Mouse (Mus musculus) midbrain, embryonic 11.5 days (tissue): ENCODE measurements around the gene Wnk2. TPM values are rescaled to one million over a fixed set of nuclear protein-coding genes. Genes with fewer than 3 reads are reported as not detected.

Source experiments
- ATAC-seq: fragments of 200-750 bp; cut with Nextera tagmentation; 2 replicates; pipeline ENCODE4 v1.8.0; 2017; ENCODE audit warnings: moderate TSS enrichment, moderate library complexity; ENCODE audit not compliant: low FRiP score
- DNase-seq: peaks from one replicate; pipeline ENCODE4 v3.0.0; 2015; ENCODE audit warnings: low spot score; ENCODE audit errors: missing footprints
- H3K27ac ChIP-seq: fragments of 300-500 bp; sonication (generic); 2 replicates; pipeline ENCODE4 v1.5.1; 2014; ENCODE audit warnings: low read depth, low read length
- H3K27me3 ChIP-seq: fragments of 300-500 bp; sonication (generic); 2 replicates; pipeline ENCODE4 v1.6.1; 2014; ENCODE audit warnings: mild to moderate bottlenecking, low read length, moderate library complexity, mixed read lengths; ENCODE audit not compliant: control insufficient read depth, insufficient read depth
- H3K36me3 ChIP-seq: fragments of 300-500 bp; sonication (generic); 2 replicates; pipeline ENCODE4 v1.6.1; 2014; ENCODE audit warnings: mild to moderate bottlenecking, low read length, moderate library complexity, mixed read lengths; ENCODE audit not compliant: control insufficient read depth, insufficient read depth
- H3K4me1 ChIP-seq: fragments of 300-500 bp; sonication (generic); 2 replicates; pipeline ENCODE4 v1.6.1; 2014; ENCODE audit warnings: low read length; ENCODE audit not compliant: control insufficient read depth, insufficient read depth
- H3K4me2 ChIP-seq: fragments of 300-500 bp; sonication (generic); 2 replicates; pipeline ENCODE4 v1.6.1; 2014; ENCODE audit warnings: mild to moderate bottlenecking, moderate library complexity
- H3K4me3 ChIP-seq: fragments of 300-500 bp; sonication (generic); 2 replicates; pipeline ENCODE4 v1.5.1; 2014; ENCODE audit warnings: low read depth, low read length
- H3K9ac ChIP-seq: fragments of 300-500 bp; sonication (generic); 2 replicates; pipeline ENCODE4 v1.6.1; 2014; ENCODE audit warnings: low read length
- H3K9me3 ChIP-seq: fragments of 300-500 bp; sonication (generic); 2 replicates; pipeline ENCODE4 v1.6.1; 2016; ENCODE audit warnings: low read length; ENCODE audit not compliant: control insufficient read depth
- WGBS: fragments of 180-500 bp; shearing (Covaris S2); extraction: QIAGEN DNeasy Blood & Tissue Kit; methylation state at CpG from one replicate; pipeline ENCODE4 v1.1.7; 2014; 5-methylcytosine and 5-hydroxymethylcytosine counted together
- polyA plus RNA-seq: library from polyadenylated mRNA; unstranded; fragments of >200 nt; fragmentation: Nextera tagmentation; extraction: Ambion mirVana; gene quantifications from 2 replicates; pipeline ENCODE4 v1.2.1, GENCODE M21; 2014

Gene Wnk2
- polyA plus RNA-seq, 1 experiment from 2014 or later: 7.8 TPM

- ATAC-seq: no peak
- WGBS: 72% methylated on average over 4 of the region's 4 CpGs
- H3K9ac ChIP-seq: no peak overlapping the region
Observed at GRCm38 (mm10) chr13:49114116-49114515, 33.7 kb downstream of the Wnk2 start.

GRCm38 (mm10) chr13:49113345-49113744 lies 34.5 kb downstream of the Wnk2 start:
- Histone ChIP-seq H3K4me3 (no peak overlapping the region), H3K4me2 (no peak overlapping the region), H3K9ac (no peak overlapping the region), H3K4me1 (no peaks in the 10 kb centered on the region), H3K9me3 (no peaks in the 10 kb centered on the region), H3K27me3 (no peaks in the 10 kb centered on the region), H3K27ac (no peak overlapping the region), H3K36me3 (no peaks in the 10 kb centered on the region)
- no peak for DNase-seq
- WGBS: 74% methylated on average over 4 of the region's 4 CpGs
- no peak for ATAC-seq

More at GRCm38 (mm10) chr13:49114116-49114515, 33.7 kb downstream of the Wnk2 start:
- DNase-seq: peak; percentile 60
- Histone ChIP-seq H3K4me3 (no peak overlapping the region), H3K27me3 (no peaks in the 10 kb centered on the region), H3K4me2 (no peak overlapping the region), H3K4me1 (no peaks in the 10 kb centered on the region), H3K36me3 (no peaks in the 10 kb centered on the region), H3K27ac (no peak overlapping the region), H3K9me3 (no peaks in the 10 kb centered on the region)

- H3K36me3 ChIP-seq: no peaks in the 10 kb centered on the region
- ATAC-seq (no peak), DNase-seq (no peak)
- 85% methylated on average over 8 of the region's 8 CpGs for whole genome bisulfite sequencing
- no peak overlapping the region for H3K4me3 ChIP-seq
- H3K4me2 ChIP-seq: no peak overlapping the region
- H3K27me3 ChIP-seq: no peaks in the 10 kb centered on the region
- no peak overlapping the region for H3K27ac ChIP-seq
- H3K4me1 ChIP-seq: no peaks in the 10 kb centered on the region
- H3K9me3 ChIP-seq: no peaks in the 10 kb centered on the region
- no peak overlapping the region for H3K9ac ChIP-seq
Observed at GRCm38 (mm10) chr13:49112652-49113051, 35.2 kb downstream of the Wnk2 start.

DNA sequence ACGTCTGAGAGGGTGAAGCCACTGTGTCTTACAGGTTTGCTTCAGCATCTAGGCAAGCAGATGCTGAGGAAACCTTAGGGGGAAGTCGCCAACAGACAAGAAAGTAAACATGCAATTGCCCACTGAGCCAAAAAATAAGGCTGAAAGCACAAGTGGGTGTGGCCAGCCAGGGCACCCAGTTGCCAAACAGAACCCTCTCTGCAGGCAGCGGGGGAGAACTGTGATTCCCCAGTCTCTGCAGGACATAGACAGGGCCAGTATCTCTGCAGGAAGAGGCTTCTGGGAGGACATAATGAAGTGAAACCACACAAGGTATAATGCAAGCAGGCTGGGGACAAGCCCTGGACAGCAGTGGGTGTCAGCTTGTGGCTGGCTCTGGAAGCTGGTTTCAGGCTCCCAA lies 38.1 kb downstream of the Wnk2 start:
- ATAC-seq (no peak), DNase-seq (no peak)
- Histone ChIP-seq H3K27ac (no peak overlapping the region), H3K4me2 (no peak overlapping the region), H3K9ac (no peak overlapping the region), H3K27me3 (no peaks in the 10 kb centered on the region), H3K36me3 (no peaks in the 10 kb centered on the region), H3K4me1 (no peaks in the 10 kb centered on the region), H3K4me3 (no peak overlapping the region), H3K9me3 (no peaks in the 10 kb centered on the region)
- WGBS: 74% methylated on average over 3 of the region's 3 CpGs

- Histone ChIP-seq H3K4me2 (no peak overlapping the region), H3K27ac (no peak overlapping the region), H3K27me3 (no peaks in the 10 kb centered on the region), H3K9me3 (no peaks in the 10 kb centered on the region), H3K9ac (no peak overlapping the region), H3K4me3 (no peak overlapping the region), H3K36me3 (no peaks in the 10 kb centered on the region), H3K4me1 (no peaks in the 10 kb centered on the region)
- 87% methylated on average over 8 of the region's 8 CpGs for WGBS
- ATAC-seq (no peak), DNase-seq (no peak)
Observed at GRCm38 (mm10) chr13:49108119-49108846, 39.5 kb downstream of the Wnk2 start.

DNA sequence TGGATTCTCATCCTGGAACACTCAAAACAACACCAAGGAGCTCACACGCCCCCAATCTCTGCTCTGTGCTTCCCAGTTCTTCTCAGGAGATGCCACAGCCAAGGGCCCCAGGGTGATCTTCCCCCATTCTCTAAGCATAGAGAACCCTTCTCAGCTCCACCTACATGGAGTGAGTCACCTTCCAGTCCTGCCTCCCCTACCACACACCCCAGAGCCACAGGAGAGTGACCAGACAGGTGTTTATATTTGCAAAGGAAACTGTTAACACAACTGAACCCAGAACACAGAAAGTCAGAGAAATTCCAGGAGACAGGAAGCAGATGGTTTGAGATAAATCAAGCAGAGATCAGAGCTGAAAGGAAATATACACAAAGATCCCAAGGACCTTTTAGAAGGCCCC lies 43.9 kb downstream of the Wnk2 start:
- Histone ChIP-seq H3K4me2 (no peak overlapping the region), H3K27ac (no peak overlapping the region), H3K9me3 (no peaks in the 10 kb centered on the region), H3K27me3 (no peaks in the 10 kb centered on the region), H3K9ac (no peak overlapping the region), H3K4me1 (no peaks in the 10 kb centered on the region), H3K4me3 (no peak overlapping the region), H3K36me3 (no peaks in the 10 kb centered on the region)
- DNase-seq: no peak
- WGBS: 82% methylated on average over 1 of the region's 1 CpGs
- ATAC-seq: no peak

DNA sequence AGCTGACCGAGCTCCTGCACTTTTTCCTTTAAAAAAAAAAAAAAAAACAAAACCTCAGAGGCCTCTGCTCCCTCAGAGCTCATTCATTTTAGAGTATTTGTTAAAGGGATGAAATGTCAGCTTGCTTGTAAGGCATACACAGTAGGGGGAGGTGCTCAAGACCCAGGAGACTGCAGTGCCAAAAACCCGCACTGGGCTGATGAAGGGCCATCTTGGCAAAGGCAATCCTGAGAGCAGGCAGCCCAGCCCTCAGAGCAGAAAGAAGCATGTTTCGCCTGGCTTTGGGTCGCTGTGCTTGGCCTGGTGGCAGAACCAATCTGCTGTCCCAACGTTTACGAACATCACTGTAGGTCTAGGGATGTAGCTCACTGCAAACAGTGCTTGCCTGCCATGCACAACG lies 44.6 kb downstream of the Wnk2 start:
- Histone ChIP-seq H3K9ac (no peak overlapping the region), H3K4me3 (no peak overlapping the region), H3K4me2 (no peak overlapping the region), H3K4me1 (no peaks in the 10 kb centered on the region), H3K9me3 (no peaks in the 10 kb centered on the region), H3K36me3 (no peaks in the 10 kb centered on the region), H3K27me3 (no peaks in the 10 kb centered on the region), H3K27ac (no peak overlapping the region)
- DNase-seq (no peak), ATAC-seq (no peak)
- 81% methylated on average over 7 of the region's 7 CpGs for WGBS

DNA sequence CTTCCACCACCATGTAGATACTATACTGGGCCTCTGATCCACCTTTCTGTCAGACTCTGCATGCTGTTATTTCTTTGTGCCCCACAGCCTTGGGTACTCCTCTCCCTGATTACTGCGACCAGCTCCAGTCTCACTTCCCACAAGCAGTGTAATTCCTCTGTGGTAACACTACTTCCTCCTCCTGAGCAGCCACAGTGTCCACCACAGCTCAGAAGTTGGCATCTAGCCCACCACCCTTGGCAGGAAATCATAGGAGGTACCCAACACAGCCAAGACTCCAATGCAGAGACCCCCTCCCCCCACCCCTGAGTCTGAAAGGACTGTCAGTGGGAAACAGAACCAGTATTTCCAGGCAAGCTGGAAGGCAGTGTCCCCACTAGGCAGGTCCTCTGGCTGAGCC lies 47.4 kb downstream of the Wnk2 start:
- no peak overlapping the region for H3K4me2 ChIP-seq
- WGBS: 96% methylated on average over 1 of the region's 1 CpGs
- H3K27ac ChIP-seq: no peak overlapping the region
- no peaks in the 10 kb centered on the region for H3K27me3 ChIP-seq
- no peak overlapping the region for H3K4me3 ChIP-seq
- H3K4me1 ChIP-seq: no peaks in the 10 kb centered on the region
- DNase-seq (no peak), ATAC-seq (no peak)
- no peaks in the 10 kb centered on the region for H3K9me3 ChIP-seq
- no peaks in the 10 kb centered on the region; the same call in 1 of the 2 replicates for H3K36me3 ChIP-seq
- no peak overlapping the region for H3K9ac ChIP-seq

DNA sequence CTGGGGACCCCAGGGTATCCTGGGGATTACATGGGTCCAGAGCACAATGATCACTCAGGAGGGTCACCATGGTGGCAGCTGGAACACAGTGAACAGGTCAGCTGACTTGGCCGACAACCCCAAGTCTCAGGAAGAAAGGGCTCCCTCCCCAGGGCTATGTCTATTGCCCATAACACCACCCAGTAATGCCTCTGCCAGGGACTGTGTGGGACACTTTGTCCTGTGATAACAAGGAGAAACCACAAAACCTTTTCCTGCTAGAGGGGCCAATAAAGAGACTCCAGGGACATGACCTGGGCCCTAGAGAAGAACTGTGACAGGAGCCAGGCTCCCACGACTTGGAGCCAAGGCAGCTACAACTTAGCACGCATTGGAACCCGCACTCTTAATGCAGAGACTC lies 51.0 kb downstream of the Wnk2 start:
- Histone ChIP-seq H3K4me2 (no peak overlapping the region), H3K9ac (no peak overlapping the region), H3K4me1 (no peaks in the 10 kb centered on the region), H3K36me3 (peaks cover 8% of the 10 kb centered on the region), H3K9me3 (no peaks in the 10 kb centered on the region), H3K4me3 (no peak overlapping the region), H3K27ac (no peak overlapping the region), H3K27me3 (no peaks in the 10 kb centered on the region)
- no peak for ATAC-seq
- 87% methylated on average over 4 of the region's 4 CpGs for WGBS
- no peak for DNase-seq
